Mouse (Mus musculus) cerebellum, adult 8-10 months (tissue): Measurements from ENCODE around the gene Anp32a.
A peak's percentile ranks its signal among the peaks of the same experiment; 100 is the strongest.

Experiments
- DNase-seq: peaks from one replicate; pipeline ENCODE4 v3.0.0; 2022

The Anp32a gene

DNA sequence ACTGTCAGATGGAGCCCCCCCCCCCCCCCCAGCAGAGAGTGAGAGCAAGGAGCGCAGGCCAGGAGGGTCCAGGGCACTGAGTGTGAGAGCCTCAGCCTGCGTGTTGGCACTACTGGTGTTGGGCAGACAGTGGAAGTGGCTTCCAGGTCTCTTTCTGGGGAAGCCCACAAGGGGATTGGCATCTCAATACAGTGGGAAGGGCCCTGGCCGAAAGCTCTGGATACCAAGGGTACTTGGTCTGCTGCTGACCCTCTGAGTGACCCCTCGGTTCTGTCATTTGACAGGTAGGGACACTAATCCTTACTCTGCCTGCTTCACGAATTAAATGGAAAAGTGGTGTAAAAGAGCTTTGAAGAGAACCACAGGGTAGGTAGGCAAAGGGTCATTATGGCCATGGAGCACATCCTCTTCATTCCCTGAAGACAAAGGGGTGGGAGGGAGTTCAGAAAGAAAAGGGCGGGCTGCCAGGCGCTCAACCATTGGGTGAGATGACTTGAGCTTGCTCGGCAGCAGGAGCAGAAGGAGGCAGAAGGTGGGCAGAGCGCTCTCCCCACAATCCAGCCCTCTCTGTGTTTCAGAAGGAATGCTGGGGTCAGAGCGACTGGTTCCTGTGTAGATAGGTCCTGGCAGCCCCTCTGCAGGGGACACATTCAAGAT lies 79.3 kb downstream of the Anp32a start:
- DNase-seq: peak; percentile 47

DNA sequence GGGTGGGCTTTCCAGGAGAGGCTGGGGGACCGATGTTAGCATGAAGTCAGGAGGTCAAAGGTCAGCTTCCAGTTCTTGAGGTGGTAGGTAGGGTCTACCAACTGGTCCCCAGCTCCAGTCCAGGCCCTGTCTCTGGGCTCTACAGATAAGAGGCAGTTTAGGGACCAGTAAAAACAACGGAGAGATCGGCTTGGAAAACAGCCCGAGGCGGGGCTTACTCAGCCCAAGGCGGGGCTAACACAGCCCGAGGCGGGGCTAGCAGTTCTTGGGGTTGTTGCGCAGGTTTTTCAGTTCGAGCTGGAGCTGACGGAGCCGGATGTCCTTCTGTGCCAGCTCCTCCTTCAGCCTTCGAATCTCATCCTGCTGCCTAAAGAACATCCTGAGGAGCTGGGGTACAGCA lies 79.9 kb downstream of the Anp32a start:
- peak; percentile 74 for DNase-seq

DNA sequence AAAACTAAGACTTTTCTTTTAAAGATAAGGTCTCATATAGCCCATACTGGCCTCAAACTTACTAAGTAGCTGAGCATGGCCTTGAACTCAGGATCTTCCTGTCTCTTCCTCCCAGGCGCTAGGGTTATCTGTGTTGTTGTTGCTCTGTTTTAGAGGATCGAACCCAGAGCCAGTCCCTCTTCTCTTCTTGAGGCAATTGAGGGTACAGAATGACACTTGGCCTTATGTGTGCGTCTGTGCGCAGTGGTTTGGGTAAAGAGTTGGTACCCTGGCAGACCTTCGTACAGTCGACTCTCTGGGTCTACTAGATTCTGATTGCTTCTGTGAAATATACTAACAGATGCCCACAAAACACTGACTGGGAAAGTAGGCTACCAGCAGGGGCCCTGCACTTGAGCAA lies 80.8 kb downstream of the Anp32a start:
- DNase-seq: peak; percentile 19

DNA sequence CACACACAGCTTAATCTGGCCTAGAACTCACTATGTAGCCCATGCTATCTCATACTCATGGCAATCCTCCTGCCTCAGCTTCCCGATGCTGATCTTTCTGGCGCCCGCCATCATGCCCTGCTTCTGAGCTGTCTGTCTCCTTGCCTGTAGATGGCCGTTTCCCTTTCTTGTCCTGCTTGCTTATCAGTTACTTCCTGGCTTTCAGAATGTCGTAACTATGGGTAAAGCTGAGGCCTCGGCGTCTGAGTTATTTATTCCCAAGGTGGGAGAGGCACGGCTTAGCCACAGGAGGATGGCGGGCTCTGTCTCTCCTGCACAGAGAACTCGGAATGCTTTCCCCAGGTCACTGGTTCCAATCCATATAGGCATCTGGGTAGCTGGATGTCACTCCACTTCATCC lies 81.8 kb downstream of the Anp32a start:
- DNase-seq: no peak

DNA sequence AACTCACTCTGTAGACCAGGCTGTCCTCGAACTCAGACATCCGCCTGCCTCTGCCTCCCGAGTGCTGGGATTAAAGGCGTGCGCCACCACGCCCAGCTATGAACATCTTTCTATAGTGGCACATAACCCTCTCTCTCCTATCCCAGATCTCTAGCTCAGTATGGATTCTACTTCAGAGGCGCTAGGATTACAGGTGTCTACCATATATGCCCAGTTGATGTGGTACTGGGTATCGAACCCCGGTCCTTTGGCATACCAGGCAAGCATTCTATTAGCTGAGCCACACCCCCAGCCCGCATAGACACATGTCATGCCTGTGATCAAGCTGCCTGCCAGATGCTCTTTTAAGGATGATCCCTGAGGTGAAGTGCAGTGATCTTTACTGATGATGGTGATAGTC lies 82.8 kb downstream of the Anp32a start:
- DNase-seq: no peak

DNA sequence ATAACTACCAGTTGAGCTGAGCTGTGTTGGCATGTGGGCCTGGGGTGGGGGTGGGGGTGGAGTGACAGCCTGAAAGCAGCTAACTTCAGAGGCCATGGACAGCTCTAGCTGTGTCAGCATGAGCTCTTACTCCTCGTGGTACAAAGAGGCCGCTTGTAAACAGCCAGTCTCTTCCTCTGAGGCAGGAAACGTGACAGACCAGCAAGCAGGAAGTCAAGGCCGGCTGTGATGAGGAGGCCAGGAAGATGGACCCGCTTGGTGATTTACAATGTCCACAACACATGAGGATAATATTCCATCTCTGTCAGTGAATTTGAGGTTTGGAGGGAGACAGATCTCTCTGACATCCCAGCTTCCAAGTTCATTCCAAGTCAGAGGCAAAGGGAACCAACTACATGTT lies 84.2 kb downstream of the Anp32a start:
- DNase-seq: peak; percentile 11

DNA sequence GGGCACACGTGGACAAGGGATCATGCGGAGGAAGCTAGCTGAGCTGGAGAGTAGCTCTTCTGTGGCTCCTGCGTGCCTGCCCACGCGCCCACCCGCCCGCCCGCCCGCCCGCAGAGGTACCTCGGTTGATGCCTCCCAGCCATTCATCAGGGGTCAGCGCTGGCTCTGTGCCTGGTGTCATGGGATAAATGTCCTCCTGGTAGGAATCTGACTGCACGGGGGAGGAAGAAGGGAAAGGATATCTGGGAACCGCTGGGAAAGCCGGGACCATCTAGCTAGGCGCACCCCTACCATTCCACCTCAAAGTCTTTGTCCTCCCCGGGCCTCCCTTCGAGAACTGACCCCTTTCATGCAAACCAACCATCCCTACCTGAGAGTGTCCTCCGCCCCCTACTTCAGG lies 84.9 kb downstream of the Anp32a start:
- DNase-seq: peak; percentile 10

DNA sequence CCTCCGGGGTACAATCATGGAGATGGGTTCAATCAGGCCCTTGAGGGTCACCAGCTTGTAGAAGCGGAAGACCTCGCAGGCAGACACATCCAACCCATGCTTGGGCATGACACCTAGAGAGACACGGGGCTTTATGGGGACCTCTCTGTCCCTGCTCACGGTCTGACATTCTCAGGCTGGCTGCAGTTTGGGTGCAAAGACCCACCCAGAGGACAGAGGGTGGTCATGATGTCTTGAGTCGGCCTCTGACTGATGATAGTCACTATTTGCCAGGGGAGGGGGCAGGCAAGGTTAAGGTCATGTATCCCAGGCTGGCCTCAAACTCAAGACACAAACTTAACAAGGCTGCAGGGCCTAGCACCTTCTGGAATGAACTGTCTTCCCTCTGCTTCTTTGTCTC lies 85.4 kb downstream of the Anp32a start:
- DNase-seq: peak; percentile 14

DNA sequence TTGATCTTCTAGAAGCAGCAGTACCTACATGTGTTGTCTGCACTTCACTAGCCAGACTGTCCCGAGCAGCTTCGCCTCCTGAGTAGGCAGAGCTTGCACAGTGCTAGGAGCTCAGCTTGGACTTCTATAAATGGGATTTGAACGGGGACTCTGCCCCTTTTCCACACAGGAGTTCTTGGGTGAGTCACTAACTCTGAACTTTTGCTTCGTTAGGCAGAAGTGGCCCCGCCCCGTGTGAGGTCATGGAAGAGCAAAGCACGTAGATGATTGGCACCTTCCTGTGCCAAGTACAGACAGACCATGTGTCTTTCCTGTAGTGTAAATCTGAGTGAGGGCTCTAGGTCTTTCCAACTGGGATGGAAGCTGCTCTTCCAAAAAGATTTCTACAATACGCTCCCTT lies 85.9 kb downstream of the Anp32a start:
- DNase-seq: peak; percentile 12
